Mouse (Mus musculus): Measurements from ENCODE around the gene Hdc. TPM values are rescaled to one million over a fixed set of nuclear protein-coding genes. Genes with fewer than 3 reads are reported as not detected.

Hdc gene
- total RNA-seq (2021) = 1 to 10 TPM in 1 of 2 experiments, under 1 TPM in 1; 0.15 to 1.0 TPM
- long read RNA-seq, experiment 1, partial matches to known transcripts = 0 of 1 reads
- long read RNA-seq, experiment 1, other reads (novel, unspliced or antisense) = 0 of 1 reads
- long read RNA-seq, experiment 2 = 0 reads

- H3K27ac ChIP-seq = no peak within 1 kb of the TSS
- no peak within 1 kb of the TSS for H3K4me3 ChIP-seq
These were observed at the start of gene Hdc for GRCm38 (mm10) chr2:126619249-126619704. Gene Hdc, minus strand, starts transcription at chr2:126619299.

GRCm38 (mm10) chr2:126668621-126669252, 49.6 kb upstream of the Hdc start:
- intact Hi-C loops (cut with DNase I) = no loop called here
- no peak overlapping the region for H3K27ac ChIP-seq

More at GRCm38 (mm10) chr2:126619249-126619704, at the start of gene Hdc:
- intact Hi-C loops (cut with DNase I) = no loop called here
- TF ChIP-seq CTCF (IDR thresholded peaks at IDR 0.05) = no peak
- no peak for DNase-seq

DNA sequence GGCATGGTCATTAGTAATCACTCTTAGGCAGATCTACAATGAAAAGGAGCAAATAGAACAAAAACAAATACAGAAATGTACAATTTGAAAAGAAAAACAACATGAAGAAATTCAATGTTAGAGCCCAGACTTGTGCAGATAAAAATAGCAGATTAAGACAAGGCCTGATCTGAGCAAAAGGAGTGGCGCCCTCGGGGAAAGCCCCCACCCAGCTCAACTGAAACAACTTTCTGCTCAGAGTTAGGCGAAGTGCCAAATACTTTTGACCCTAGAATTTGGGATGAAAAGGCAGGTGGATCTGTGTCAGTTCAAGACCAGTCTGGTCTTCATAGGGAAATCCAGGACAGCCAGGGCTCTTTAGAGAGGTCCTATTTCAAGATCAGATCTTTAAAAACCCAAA, 46.9 kb upstream of the Hdc start:
- H3K27ac ChIP-seq = no peak overlapping the region
- DNase-seq = no peak
- TF ChIP-seq CTCF (IDR thresholded peaks at IDR 0.05) = no peak
- no peak overlapping the region for H3K4me3 ChIP-seq
- intact Hi-C loops (cut with DNase I) = no loop called here

More at GRCm38 (mm10) chr2:126668621-126669252, 49.6 kb upstream of the Hdc start:
- no peak for DNase-seq
- no peak for TF ChIP-seq CTCF (IDR thresholded peaks at IDR 0.05)
- H3K4me3 ChIP-seq = no peak overlapping the region

DNA sequence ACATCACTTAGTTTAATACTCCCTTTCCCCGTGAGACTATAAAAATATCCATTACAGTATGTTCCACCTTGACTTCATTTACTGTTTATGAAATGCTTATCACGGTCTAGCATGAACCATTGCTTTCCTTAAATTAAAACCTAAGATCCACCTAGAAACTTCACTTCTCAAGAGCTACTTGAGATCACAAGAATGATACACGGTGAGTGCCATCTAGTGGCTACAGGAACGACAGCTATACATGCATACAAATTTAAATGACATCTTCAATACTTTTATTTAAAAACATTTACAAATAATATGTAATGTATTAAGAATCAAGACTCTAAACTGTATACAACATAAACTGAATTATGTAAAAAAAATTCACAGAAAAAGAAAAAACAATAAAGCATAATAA, 44.4 kb upstream of the Hdc start:
- no peak for DNase-seq
- no peak overlapping the region for H3K27ac ChIP-seq
- no peak overlapping the region for H3K4me3 ChIP-seq
- TF ChIP-seq CTCF (IDR thresholded peaks at IDR 0.05) = peak; percentile 71
- intact Hi-C loops (cut with DNase I) = loop anchor here (5.0 kb wide), 1 partner anchor 71 kb away; no protein-coding TSS in a partner anchor

DNA sequence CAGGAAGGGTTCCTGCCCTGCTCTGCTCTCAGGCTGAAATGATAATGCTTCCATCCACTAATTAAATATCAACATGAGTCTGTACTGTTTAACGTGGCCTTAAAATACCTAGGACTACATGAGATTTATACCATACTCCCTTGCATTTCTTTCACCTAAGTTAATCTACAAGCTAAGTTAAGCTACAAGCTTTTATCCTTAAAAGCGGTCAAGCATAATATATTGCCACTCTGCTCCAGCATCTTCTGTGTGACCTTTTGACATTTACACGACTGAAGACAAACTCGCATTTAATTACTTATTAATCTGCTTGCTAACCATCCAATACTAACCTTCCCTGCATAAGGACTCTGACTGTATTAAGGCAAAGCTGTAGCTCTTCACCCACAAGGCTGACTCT, 33.8 kb upstream of the Hdc start:
- TF ChIP-seq CTCF (IDR thresholded peaks at IDR 0.05) = no peak
- intact Hi-C loops (cut with DNase I) = no loop called here
- no peak for DNase-seq
- no peak overlapping the region for H3K27ac ChIP-seq
- no peak overlapping the region for H3K4me3 ChIP-seq

DNA sequence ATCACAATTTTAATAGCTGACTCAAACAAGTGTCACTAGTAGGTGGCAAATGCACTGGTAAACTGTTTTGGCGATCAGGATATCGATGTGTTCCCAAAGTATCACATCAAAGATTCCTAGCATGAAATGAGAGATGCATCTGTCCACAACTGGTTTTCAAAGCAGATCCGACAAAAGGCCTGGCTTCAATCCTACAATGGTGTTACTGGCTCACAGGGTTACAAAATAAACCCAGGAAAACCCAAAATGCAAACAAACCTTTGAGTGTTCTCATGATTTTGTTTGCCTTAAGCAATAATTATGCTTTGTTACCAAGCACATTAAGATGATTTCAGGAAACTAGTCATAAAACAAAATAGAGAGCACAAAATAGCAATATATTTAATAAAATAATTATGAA, 28.7 kb upstream of the Hdc start:
- DNase-seq = no peak
- Histone ChIP-seq H3K27ac (no peak overlapping the region), H3K4me3 (no peak overlapping the region)
- intact Hi-C loops (cut with DNase I) = no loop called here
- no peak for TF ChIP-seq CTCF (IDR thresholded peaks at IDR 0.05)

DNA sequence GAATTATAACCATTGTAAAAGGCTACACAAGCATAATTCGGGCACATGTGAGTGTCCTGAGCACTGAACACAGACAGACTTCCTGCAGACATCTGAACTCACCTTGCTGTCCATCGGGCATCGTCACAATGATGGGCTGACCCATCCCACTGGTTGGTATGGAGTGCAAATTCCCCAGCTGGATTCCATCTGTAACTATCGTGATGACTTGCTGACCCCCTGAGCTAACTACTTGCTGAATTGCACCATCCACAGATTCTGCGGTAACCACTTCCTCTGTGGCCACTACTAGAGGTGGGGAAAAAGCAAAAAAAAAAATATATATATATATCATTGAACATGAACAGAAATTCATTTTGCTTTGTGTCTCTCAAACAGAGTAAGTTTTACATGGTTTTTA, 27.4 kb upstream of the Hdc start:
- no peak for DNase-seq
- H3K27ac ChIP-seq = no peak overlapping the region
- no peak overlapping the region for H3K4me3 ChIP-seq
- no peak for TF ChIP-seq CTCF (IDR thresholded peaks at IDR 0.05)
- intact Hi-C loops (cut with DNase I) = no loop called here

DNA sequence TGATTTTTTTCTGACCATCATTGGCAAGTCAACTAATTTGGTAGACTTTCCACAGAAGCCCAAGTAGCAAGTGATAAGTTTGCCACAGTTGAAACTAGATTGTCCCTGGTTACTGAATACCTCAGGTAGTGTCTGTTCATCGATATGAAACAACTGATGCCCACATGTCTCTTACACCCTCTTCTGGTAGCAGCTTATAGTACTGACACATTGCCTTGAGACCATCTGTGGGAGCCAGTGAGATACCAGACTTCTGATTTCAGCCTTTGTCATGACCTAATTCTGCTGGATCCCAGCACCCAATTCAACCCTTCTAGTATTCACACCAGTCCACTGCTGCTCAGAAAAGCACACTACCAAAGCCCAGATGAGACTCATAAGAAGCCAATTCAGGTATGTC, 25.7 kb upstream of the Hdc start:
- DNase-seq = no peak
- Histone ChIP-seq H3K27ac (no peak overlapping the region), H3K4me3 (no peak overlapping the region)
- intact Hi-C loops (cut with DNase I) = no loop called here
- TF ChIP-seq CTCF (IDR thresholded peaks at IDR 0.05) = no peak

DNA sequence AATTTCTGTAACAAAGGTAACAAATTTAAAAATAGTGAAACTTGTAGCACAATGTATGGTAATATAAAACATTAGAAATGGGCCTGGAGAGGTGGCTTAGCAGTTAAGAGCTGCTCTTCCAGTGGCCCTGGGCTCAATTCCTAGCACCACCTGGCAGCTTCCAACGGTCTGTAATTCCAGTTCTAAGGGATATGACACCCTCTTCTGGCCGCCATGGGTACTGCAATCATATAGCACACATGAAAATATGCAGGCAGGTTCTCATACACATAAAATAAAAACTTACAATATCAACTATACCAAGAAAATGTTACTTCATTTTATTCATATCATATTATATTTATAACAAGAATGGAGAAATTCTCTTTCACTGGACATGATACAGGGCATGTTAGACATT, 21.2 kb upstream of the Hdc start:
- TF ChIP-seq CTCF (IDR thresholded peaks at IDR 0.05) = peak; percentile 19; the same call in 1 of the 2 replicates
- H3K4me3 ChIP-seq = no peak overlapping the region
- intact Hi-C loops (cut with DNase I) = no loop called here
- DNase-seq = no peak
- H3K27ac ChIP-seq = no peak overlapping the region

DNA sequence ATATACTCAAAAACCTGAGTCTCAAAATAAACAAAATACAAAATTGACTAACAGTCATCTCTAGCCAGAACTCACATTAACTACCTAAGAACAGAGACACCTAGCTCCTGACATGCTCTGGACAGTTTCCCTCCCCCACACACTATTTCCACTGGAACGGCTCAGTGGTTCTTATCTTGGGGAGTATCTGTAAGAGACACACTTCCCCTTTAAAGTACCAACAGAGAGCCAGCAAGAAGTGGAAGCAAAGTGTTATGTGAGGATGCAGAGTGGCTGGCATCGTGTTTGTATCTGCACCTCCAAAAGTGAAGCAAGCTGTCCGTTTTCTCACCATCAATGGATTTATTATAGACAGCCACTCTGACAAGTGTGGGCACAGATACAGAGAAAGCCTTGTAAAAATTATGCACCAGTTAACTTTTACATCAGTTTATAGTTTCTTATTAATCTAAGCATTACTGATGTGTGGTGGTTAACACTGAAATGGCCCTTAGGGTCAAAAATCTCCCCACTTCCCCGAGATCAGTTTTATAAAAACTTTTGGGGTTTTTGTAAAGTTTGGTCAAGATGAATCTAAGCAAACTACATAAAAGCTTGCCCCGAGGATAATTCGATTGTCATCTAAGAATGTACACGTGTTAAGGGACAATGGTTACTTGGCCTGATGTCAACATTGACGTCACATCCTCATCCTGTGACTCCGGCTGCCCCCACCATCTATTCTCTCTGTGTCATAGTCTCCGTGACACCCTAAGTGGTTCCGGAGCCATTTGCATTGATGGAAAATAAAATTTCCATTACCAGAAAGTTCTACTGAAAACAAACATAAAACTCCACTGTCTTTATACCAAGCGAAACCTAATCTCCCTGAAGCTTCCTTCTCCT, 17.1 kb upstream of the Hdc start:
- Histone ChIP-seq H3K27ac (0 out of 2 replicates have a peak overlapping the region, but pooled peaks have one; percentile 49), H3K4me3 (no peak overlapping the region)
- intact Hi-C loops (cut with DNase I) = no loop called here
- no peak for TF ChIP-seq CTCF (IDR thresholded peaks at IDR 0.05)
- no peak for DNase-seq

- no peak overlapping the region for H3K27ac ChIP-seq
- intact Hi-C loops (cut with DNase I) = no loop called here
- no peak overlapping the region for H3K4me3 ChIP-seq
- DNase-seq = no peak
- no peak for TF ChIP-seq CTCF (IDR thresholded peaks at IDR 0.05)
These were observed 14.1 kb upstream of the Hdc start for GRCm38 (mm10) chr2:126633165-126633564.

DNA sequence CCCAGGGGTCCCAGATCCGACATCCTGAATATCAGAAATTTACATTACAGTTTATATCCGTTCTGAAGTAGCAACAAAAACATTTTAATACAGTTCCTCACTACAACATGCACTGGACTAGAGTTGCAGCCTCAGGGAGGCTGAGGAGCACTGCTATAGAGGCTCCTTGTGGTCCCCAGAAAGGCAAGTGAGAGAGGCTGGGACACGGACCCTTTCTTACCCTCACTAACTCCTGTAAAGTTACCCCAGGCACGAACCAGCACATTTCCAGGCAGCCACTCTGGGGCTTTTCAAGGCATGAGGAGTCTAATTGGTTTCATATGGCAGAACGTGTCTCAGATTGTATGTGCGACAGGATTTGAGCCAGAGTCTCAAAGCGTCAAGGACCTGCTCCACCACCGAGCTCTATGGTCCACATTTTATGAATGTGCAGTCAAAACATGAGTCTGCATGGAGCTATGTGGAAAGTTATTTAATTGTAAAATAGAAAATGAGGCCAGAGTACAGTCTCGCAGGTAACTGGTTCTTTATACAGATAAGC, 9.4 kb upstream of the Hdc start:
- no peak overlapping the region for H3K4me3 ChIP-seq
- TF ChIP-seq CTCF (IDR thresholded peaks at IDR 0.05) = no peak
- intact Hi-C loops (cut with DNase I) = no loop called here
- no peak for DNase-seq
- H3K27ac ChIP-seq = no peak overlapping the region

- no peak for TF ChIP-seq CTCF (IDR thresholded peaks at IDR 0.05)
- no peak for DNase-seq
- no peak overlapping the region for H3K27ac ChIP-seq
- intact Hi-C loops (cut with DNase I) = no loop called here
- no peak overlapping the region for H3K4me3 ChIP-seq
These were observed 4.0 kb upstream of the Hdc start for GRCm38 (mm10) chr2:126623138-126623537.

Data from gastrocnemius, adult 2 months (tissue).